Comparison of ENCODE assay signal across 8 mouse cellular contexts in genomic region chr19:55253570-55254441, GRCm38 (mm10). TPM values are rescaled to one million over a fixed set of nuclear protein-coding genes. Genes with fewer than 3 reads are reported as not detected.
A peak's percentile ranks its signal among the peaks of the same experiment; 100 is the strongest.
DNase-seq lines count a peak whose midpoint lies in the region; ATAC-seq and TF ChIP-seq lines count a peak whose summit lies in the region.

No protein-coding gene starts in this region.

- DNase-seq in ZHBTc4 (ENCODE audit: low read depth, low spot score): peak; percentile 57
- DNase-seq in cerebellum, postnatal 25 days: peak; percentile 70 to 72
- DNase-seq in gastrocnemius, adult 2 months: peak; percentile 70
- peak; percentile 46 to 57 for DNase-seq in left cerebral cortex, adult 8-10 months (ENCODE audit: low spot score in 2 of 2)
- peak; percentile 21 for DNase-seq in retina, postnatal 7 days (ENCODE audit: low read depth, low spot score)
- DNase-seq in thymus, postnatal 4 days: peak; percentile 62

- no peaks in the 10 kb centered on the region for H3K27me3 ChIP-seq in hindbrain, embryonic 16.5 days (replicated peaks; ENCODE audit: control insufficient read depth, insufficient read depth, low read length)

- H3K36me3 ChIP-seq in hindbrain, embryonic 16.5 days (ENCODE audit: control insufficient read depth, insufficient read depth, low read length): no peaks in the 10 kb centered on the region

- TF ChIP-seq CTCF in gastrocnemius, adult 2 months (IDR thresholded peaks at IDR 0.05): no peak

- H3K4me2 ChIP-seq in hindbrain, embryonic 16.5 days (ENCODE audit: low read length): peak overlapping the region; percentile 83

- ATAC-seq in hindbrain, embryonic 16.5 days: peak; percentile 85
- ATAC-seq in megakaryocyte, adult 5-6 weeks (ENCODE audit: poor library complexity, severe bottlenecking): peak; percentile 78

- peaks cover 10% of the 10 kb centered on the region for H3K4me1 ChIP-seq in hindbrain, embryonic 16.5 days (ENCODE audit: control insufficient read depth, insufficient read depth, low read depth, low read length)

- H3K4me3 ChIP-seq in gastrocnemius, adult 2 months: peak overlapping the region; percentile 88
- peak overlapping the region; percentile 51 for H3K4me3 ChIP-seq in hindbrain, embryonic 16.5 days (ENCODE audit: low read length)

- H3K9ac ChIP-seq in hindbrain, embryonic 16.5 days (ENCODE audit: low read depth, low read length): peak overlapping the region; percentile 73

- under 1% methylated on average over 32 of the region's 32 CpGs for WGBS in hindbrain, embryonic 16.5 days

- intact Hi-C loops in gastrocnemius, adult 2 months (cut with DNase I): no loop called here

- no peaks in the 10 kb centered on the region for H3K9me3 ChIP-seq in hindbrain, embryonic 16.5 days (ENCODE audit: control insufficient read depth, low read length)

- peak overlapping the region; percentile 89 for H3K27ac ChIP-seq in gastrocnemius, adult 2 months
- peak overlapping the region; percentile 59 for H3K27ac ChIP-seq in hindbrain, embryonic 16.5 days (ENCODE audit: low read depth, low read length)

RNA-seq across cellular contexts. Expression of gene Acsl5, which starts 2.1 kb away (rescaled TPM):
- total RNA-seq in gastrocnemius, adult 2 months (2021): 1 to 10 TPM; 2.9 to 6.3 TPM
- 19.7 and 20.1 TPM in 2 replicates for polyA plus RNA-seq in hindbrain, embryonic 16.5 days (2015; fragmentation: Nextera tagmentation; extraction: Ambion mirVana)
- total RNA-seq in left cerebral cortex, adult 8-10 months (2022): 10 to 100 TPM; 47.3 to 65.0 (median 57.2) TPM
- total RNA-seq in megakaryocyte, adult 5-6 weeks (2015): 66.8 and 92.8 TPM in 2 replicates
- total RNA-seq in megakaryocyte, adult 5-6 weeks (2017): 93.0 and 99.7 TPM in 2 replicates

RNA-seq across cellular contexts. Expression of gene Gucy2g, which starts 12.8 kb away (rescaled TPM):
- total RNA-seq in gastrocnemius, adult 2 months (2021): under 1 TPM; 0.15 to 0.39 TPM
- 0.05 and 0.06 TPM in 2 replicates for polyA plus RNA-seq in hindbrain, embryonic 16.5 days (2015; fragmentation: Nextera tagmentation; extraction: Ambion mirVana)
- total RNA-seq in left cerebral cortex, adult 8-10 months (2022): 1 to 10 TPM; 2.4 to 4.3 (median 3.3) TPM
- not detected in 2 replicates for total RNA-seq in megakaryocyte, adult 5-6 weeks (2015)
- not detected in 2 replicates for total RNA-seq in megakaryocyte, adult 5-6 weeks (2017)

Comparison
In these comparisons a context has a peak if more than half of its experiments do, and no peak if none do; other contexts are left out.
1. Peak in every context shown above with its lines: DNase-seq, ATAC-seq, H3K4me3 ChIP-seq and H3K27ac ChIP-seq.
2. DNase-seq: peak in every context shown above with its lines; median percentile 71 in cerebellum, postnatal 25 days; 70 in gastrocnemius, adult 2 months; 62 in thymus, postnatal 4 days; 57 in ZHBTc4; 52 in left cerebral cortex, adult 8-10 months; 21 in retina, postnatal 7 days.
3. RNA of gene Acsl5, which starts 2.1 kb away (total RNA-seq): 66.8 to 99.7 TPM in megakaryocyte, adult 5-6 weeks and 47.3 to 65.0 TPM in left cerebral cortex, adult 8-10 months; 2.9 to 6.3 TPM in gastrocnemius, adult 2 months; every median in the first group is over 4 times any median in the second.